Mouse (Mus musculus) neural tube, embryonic 14.5 days (tissue): ENCODE results near the gene Sec62. TPM values are rescaled to one million over a fixed set of nuclear protein-coding genes. Genes with fewer than 3 reads are reported as not detected.

Source experiments
- polyA plus RNA-seq: library from polyadenylated mRNA; unstranded; fragments of >200 nt; fragmentation: Nextera tagmentation; extraction: Ambion mirVana; gene quantifications from 2 replicates; pipeline ENCODE4 v1.2.1, GENCODE M21; 2014

The Sec62 gene
- polyA plus RNA-seq, 1 experiment from 2014 or later = 102 TPM

Other genes starting within 250 kb of the Sec62 start
- 6.4 and 8.5 TPM in 2 replicates for gene Mecom, start 244.9 kb upstream of the Sec62 start, polyA plus RNA-seq
- 0.83 and 0.88 TPM in 2 replicates for gene Actrt3, start 192.9 kb upstream of the Sec62 start, polyA plus RNA-seq
- 32.0 and 40.7 TPM in 2 replicates for gene Mynn, start 190.8 kb upstream of the Sec62 start, polyA plus RNA-seq
- 0.12 TPM in 1 of 2 replicates, not detected in the other for gene Lrriq4, start 148.4 kb upstream of the Sec62 start, polyA plus RNA-seq
- gene Lrrc34, start 145.0 kb upstream of the Sec62 start, polyA plus RNA-seq = 0.50 and 0.66 TPM in 2 replicates
- gene Lrrc31, start 93.0 kb upstream of the Sec62 start, polyA plus RNA-seq = not detected in 2 replicates
- not detected in 2 replicates for gene Samd7, start 46.6 kb upstream of the Sec62 start, polyA plus RNA-seq
- gene Gpr160, start 63.1 kb downstream of the Sec62 start, polyA plus RNA-seq = 1.6 and 1.7 TPM in 2 replicates
- 11.0 and 13.5 TPM in 2 replicates for gene Phc3, start 176.5 kb downstream of the Sec62 start, polyA plus RNA-seq
- gene Prkci, start 202.9 kb downstream of the Sec62 start, polyA plus RNA-seq = 30.2 and 42.7 TPM in 2 replicates